Mouse (Mus musculus) heart, embryonic 13.5 days (tissue): ENCODE data around the gene Naa16. TPM values are rescaled to one million over a fixed set of nuclear protein-coding genes. Genes with fewer than 3 reads are reported as not detected.
"Not testable (repeated sequence)": the region's sequence is repeated elsewhere in the genome, so short reads cannot be mapped to it uniquely, and the experiment has no call there.

Experiments
- ATAC-seq: fragments of 200-750 bp; cut with Nextera tagmentation; 2 replicates; pipeline ENCODE4 v1.8.0; 2017; ENCODE audit warnings: moderate TSS enrichment; ENCODE audit not compliant: insufficient number of reproducible peaks, low FRiP score, low TSS enrichment; ENCODE audit errors: extremely low read depth
- H3K27ac ChIP-seq: fragments of 300-500 bp; sonication (generic); replicated peaks from 2 replicates; pipeline ENCODE4 v1.5.1; 2015; ENCODE audit warnings: moderate library complexity, mild to moderate bottlenecking, inconsistent platforms
- H3K27me3 ChIP-seq: fragments of 300-500 bp; sonication (generic); replicated peaks from 2 replicates; pipeline ENCODE4 v1.6.1; 2015; ENCODE audit warnings: mild to moderate bottlenecking, inconsistent platforms
- H3K36me3 ChIP-seq: fragments of 300-500 bp; sonication (generic); 2 replicates; pipeline ENCODE4 v1.6.1; 2015; ENCODE audit warnings: mild to moderate bottlenecking, inconsistent platforms
- H3K4me1 ChIP-seq: fragments of 300-500 bp; sonication (generic); 2 replicates; pipeline ENCODE4 v1.6.1; 2015; ENCODE audit warnings: inconsistent platforms
- H3K4me2 ChIP-seq: fragments of 300-500 bp; sonication (generic); 2 replicates; pipeline ENCODE4 v1.6.1; 2015; ENCODE audit warnings: inconsistent platforms, mild to moderate bottlenecking, moderate library complexity
- H3K4me3 ChIP-seq: fragments of 300-500 bp; sonication (generic); 2 replicates; pipeline ENCODE4 v1.5.1; 2015; ENCODE audit warnings: moderate library complexity, mild to moderate bottlenecking, inconsistent platforms
- H3K9ac ChIP-seq: fragments of 300-500 bp; sonication (generic); 2 replicates; pipeline ENCODE4 v1.6.1; 2015; ENCODE audit warnings: inconsistent platforms, mild to moderate bottlenecking, moderate library complexity
- H3K9me3 ChIP-seq: fragments of 300-500 bp; sonication (generic); 2 replicates; pipeline ENCODE4 v1.6.1; 2016; ENCODE audit warnings: inconsistent platforms
- WGBS: fragments of 180-500 bp; shearing (Covaris S2); methylation state at CpG from one replicate; pipeline ENCODE4 v1.1.7; 2015; ENCODE audit warnings: mixed read lengths; 5-methylcytosine and 5-hydroxymethylcytosine counted together
- polyA plus RNA-seq: library from polyadenylated mRNA; unstranded; fragments of >200 nt; fragmentation: Nextera tagmentation; extraction: Ambion mirVana; gene quantifications from 2 replicates; pipeline ENCODE4 v1.2.1, GENCODE M21; 2015

Gene Naa16
- polyA plus RNA-seq, result 18.9 and 19.7 TPM in 2 replicates

DNA sequence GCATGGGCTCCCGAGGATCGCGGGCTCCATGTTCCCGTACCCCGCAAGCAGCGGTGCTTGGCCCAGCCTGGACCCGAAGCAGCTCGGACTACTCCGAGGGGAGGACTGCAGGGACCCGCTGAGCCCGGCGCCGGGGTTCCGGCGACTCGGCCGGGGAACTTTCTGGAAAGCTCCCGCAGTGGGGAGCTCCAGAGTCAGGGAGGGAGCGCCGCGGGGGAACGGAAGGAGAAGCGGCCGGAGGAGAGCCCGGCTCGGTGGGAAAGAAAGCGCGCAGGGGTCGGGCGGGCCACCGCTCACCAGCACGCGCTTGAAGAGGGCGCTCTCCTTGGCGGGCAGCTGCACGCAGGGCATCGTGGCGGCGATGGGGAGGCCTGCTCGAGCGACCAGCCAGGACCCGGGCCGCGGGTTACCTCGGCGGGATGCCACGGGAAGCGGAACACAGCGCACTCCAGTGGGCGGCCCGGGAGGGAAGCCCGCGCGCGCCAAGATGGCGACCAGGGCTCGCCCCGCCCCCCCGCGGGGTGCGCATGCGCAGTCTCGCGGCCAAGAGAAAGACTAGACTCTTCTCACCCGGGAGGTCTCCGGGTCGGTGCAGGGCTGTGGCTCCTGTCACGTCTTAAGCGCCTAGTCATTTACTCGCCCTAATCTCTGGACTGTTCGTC, at the start of gene Naa16:
Gene Naa16, minus strand, starts transcription at position 514 of the 662 bp plus-strand sequence.
- Histone ChIP-seq H3K4me3 (peak within 1 kb of the TSS; percentile 88), H3K27ac (peak within 1 kb of the TSS; percentile 98), H3K27me3 (no peaks in the 10 kb centered on the region), H3K4me1 (peaks cover 17% of the 10 kb centered on the region), H3K36me3 (peaks cover 17% of the 10 kb centered on the region), H3K9me3 (no peaks in the 10 kb centered on the region), H3K9ac (peak within 1 kb of the TSS; percentile 96), H3K4me2 (peak within 1 kb of the TSS; percentile 89)
- under 1% methylated on average over 70 of the region's 71 CpGs for WGBS
- peak; percentile 97 for ATAC-seq

DNA sequence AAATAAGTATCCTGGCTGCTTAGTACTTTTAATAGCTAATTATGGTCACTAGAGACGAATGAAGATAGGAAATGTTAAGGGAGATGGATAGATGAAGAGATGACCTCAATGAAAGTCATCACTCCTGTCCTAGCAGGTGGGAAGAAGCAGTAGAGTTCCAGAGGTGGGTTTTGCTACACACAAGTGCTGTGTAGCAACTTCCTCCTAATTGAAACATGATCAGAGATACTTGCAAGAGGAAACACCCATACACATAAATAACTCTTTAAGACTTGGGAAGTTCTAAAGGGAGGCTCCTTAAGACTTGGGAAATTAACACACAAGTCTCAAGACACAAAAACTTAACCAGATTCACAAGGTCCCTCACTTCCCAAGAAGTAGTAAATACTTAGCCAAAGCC, 43.5 kb upstream of the Naa16 start:
- Histone ChIP-seq H3K4me3 (no peak overlapping the region), H3K9ac (no peak overlapping the region), H3K4me1 (no peaks in the 10 kb centered on the region), H3K4me2 (no peak overlapping the region), H3K27me3 (no peaks in the 10 kb centered on the region), H3K36me3 (peaks cover 3% of the 10 kb centered on the region; the same call in 1 of the 2 replicates), H3K9me3 (no peaks in the 10 kb centered on the region), H3K27ac (no peak overlapping the region)
- 63% methylated on average over 1 of the region's 1 CpGs for WGBS
- no peak for ATAC-seq

DNA sequence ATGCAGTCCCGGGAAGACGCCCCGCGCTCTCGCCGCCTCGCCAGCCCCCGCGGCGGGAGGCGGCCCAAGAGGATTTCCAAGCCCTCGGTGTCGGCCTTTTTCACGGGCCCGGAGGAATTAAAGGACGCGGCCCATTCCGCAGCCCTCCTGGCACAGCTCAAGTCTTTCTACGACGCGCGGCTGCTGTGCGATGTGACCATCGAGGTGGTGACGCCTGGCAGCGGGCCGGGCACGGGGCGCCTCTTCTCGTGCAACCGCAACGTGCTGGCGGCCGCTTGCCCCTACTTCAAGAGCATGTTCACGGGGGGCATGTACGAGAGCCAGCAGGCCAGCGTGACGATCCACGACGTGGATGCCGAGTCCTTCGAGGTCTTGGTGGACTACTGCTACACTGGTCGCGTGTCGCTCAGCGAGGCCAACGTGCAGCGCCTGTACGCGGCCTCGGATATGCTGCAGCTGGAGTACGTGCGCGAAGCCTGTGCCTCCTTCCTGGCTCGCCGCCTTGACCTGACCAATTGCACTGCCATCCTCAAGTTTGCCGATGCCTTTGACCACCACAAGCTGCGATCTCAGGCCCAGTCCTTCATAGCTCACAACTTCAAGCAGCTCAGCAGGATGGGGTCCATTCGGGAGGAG, 36.3 kb upstream of the Naa16 start:
- WGBS, result 47% methylated on average over 11 of the region's 59 CpGs
- Histone ChIP-seq H3K36me3 (peaks cover 30% of the 10 kb centered on the region), H3K27ac (peak overlapping the region; percentile 89), H3K4me2 (peak overlapping the region; percentile 64), H3K4me3 (peak overlapping the region; percentile 53), H3K9me3 (peaks cover 13% of the 10 kb centered on the region), H3K9ac (peak overlapping the region; percentile 77)
- ATAC-seq, H3K27me3 ChIP-seq, H3K4me1 ChIP-seq: not testable (repeated sequence)

DNA sequence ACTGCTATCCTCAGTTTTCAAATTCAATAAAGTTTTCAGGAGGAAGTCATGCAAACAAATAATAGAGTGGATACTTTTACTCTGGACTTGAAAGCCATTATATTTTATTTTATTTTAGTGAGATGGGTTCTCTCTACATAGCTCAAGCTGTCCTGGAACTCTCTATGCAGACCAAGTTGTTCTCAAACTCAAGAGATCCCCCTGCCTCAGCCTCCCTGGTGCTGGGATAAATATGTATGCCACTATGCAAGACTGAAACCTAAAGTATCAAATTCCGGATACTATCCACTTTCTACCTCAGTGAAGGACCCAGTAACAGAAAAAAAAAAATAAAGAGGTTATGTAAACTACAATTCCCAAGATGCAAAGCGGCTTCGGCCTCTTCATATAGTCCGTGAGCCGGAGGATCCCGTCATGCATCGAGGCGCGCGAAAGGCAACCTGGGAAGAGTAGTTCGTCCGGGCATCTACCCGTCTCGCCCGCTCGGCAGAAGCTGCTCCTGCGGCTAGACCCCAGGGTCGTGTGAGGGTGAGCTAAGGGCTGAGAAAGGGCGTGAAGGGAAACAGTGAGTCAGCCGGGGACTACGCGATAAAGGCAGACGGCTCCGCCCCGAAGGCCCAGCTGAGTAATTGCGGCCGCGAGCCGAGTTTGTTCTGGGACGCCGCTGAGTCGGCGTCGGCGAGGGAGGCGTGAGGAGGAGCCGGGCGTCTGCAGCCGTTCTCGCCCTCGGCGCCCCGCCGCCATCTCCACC, 35.6 kb upstream of the Naa16 start, which contains the start of gene Kbtbd7:
Gene Kbtbd7, plus strand, starts transcription at position 533 of the 751 bp plus-strand sequence.
- H3K27ac ChIP-seq, result peak within 1 kb of the TSS; percentile 89
- WGBS, result under 1% methylated on average over 44 of the region's 44 CpGs
- H3K9me3 ChIP-seq, result peaks cover 13% of the 10 kb centered on the region
- peak within 1 kb of the TSS; percentile 77 for H3K9ac ChIP-seq
- no peaks in the 10 kb centered on the region; the same call in 1 of the 2 replicates for H3K4me1 ChIP-seq
- peak within 1 kb of the TSS; percentile 53 for H3K4me3 ChIP-seq
- H3K4me2 ChIP-seq, result peak within 1 kb of the TSS; percentile 64
- peaks cover 31% of the 10 kb centered on the region for H3K36me3 ChIP-seq
- H3K27me3 ChIP-seq, result no peaks in the 10 kb centered on the region
- ATAC-seq, result peak; percentile 99

DNA sequence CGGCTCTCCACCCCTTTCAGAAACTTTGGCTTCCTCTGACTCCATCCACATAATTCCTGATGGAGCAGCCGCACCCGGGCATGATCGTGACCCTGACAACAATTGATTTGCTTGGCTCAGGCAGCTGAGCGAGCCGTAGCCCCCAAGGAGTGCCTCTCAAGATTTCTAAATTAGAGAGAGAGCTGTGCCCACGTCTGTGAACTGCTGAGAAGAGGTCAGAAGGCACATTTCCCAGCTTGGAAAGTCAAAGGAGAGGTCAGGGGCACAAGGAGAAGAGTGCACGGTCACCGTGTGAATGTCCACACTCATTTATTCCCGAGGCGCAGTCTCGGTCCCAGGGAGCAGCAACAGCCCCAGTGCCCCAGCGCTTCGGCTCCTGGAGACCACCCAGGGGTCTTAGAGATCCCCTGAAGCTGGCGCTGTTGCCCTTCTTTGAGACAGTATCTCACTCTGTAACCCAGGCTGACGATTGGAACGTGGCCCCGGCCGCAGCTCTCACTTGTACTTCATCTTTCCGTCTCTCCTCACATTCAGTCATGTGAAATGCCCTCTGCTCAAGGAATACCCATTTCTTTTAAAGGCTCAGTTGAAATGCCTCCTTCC, 29.6 kb upstream of the Naa16 start:
- WGBS, result 69% methylated on average over 20 of the region's 20 CpGs
- Histone ChIP-seq H3K4me3 (no peak overlapping the region), H3K4me2 (no peak overlapping the region), H3K27ac (no peak overlapping the region), H3K9ac (no peak overlapping the region), H3K27me3 (no peaks in the 10 kb centered on the region), H3K4me1 (no peaks in the 10 kb centered on the region), H3K9me3 (no peaks in the 10 kb centered on the region), H3K36me3 (peaks cover 56% of the 10 kb centered on the region)
- no peak for ATAC-seq

DNA sequence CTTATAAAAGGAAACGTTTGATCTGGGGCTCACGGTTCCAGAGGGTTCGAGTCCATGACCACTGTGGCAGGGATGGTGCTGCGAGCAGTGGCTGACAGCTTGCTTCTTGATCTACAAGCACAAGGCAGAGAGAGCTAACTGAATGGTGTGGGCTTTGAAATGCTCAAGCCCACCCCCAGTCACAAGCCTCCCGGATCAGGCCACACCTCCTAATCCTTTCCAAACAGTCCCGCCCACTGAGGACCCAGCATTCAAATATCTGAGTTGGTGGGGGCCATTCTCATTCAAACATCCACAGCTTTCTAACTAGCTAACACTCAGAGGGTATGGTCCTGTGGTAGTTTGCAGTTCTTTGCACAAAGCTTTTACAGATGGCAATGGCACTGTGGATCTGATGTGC, 22.5 kb upstream of the Naa16 start:
- Histone ChIP-seq H3K4me1 (no peaks in the 10 kb centered on the region), H3K9me3 (no peaks in the 10 kb centered on the region), H3K27me3 (no peaks in the 10 kb centered on the region), H3K4me3 (no peak overlapping the region), H3K27ac (no peak overlapping the region), H3K36me3 (peaks cover 61% of the 10 kb centered on the region), H3K9ac (no peak overlapping the region), H3K4me2 (no peak overlapping the region)
- no peak for ATAC-seq
- 85% methylated on average over 6 of the region's 6 CpGs for WGBS

- Histone ChIP-seq H3K9ac (no peak overlapping the region), H3K9me3 (no peaks in the 10 kb centered on the region), H3K27me3 (no peaks in the 10 kb centered on the region), H3K27ac (no peak overlapping the region), H3K4me1 (no peaks in the 10 kb centered on the region), H3K4me3 (no peak overlapping the region), H3K4me2 (no peak overlapping the region), H3K36me3 (peaks cover 57% of the 10 kb centered on the region)
- 75% methylated on average over 2 of the region's 2 CpGs for WGBS
- ATAC-seq, result no peak
These were observed 20.1 kb upstream of the Naa16 start for GRCm38 (mm10) chr14:79410662-79411061.

- Histone ChIP-seq H3K4me2 (no peak overlapping the region), H3K36me3 (peaks cover 52% of the 10 kb centered on the region), H3K27ac (no peak overlapping the region), H3K9ac (no peak overlapping the region), H3K4me3 (no peak overlapping the region), H3K27me3 (no peaks in the 10 kb centered on the region), H3K9me3 (no peaks in the 10 kb centered on the region), H3K4me1 (no peaks in the 10 kb centered on the region)
- WGBS, result 73% methylated on average over 6 of the region's 6 CpGs
- no peak for ATAC-seq
These were observed 18.8 kb upstream of the Naa16 start for GRCm38 (mm10) chr14:79409278-79409830.

DNA sequence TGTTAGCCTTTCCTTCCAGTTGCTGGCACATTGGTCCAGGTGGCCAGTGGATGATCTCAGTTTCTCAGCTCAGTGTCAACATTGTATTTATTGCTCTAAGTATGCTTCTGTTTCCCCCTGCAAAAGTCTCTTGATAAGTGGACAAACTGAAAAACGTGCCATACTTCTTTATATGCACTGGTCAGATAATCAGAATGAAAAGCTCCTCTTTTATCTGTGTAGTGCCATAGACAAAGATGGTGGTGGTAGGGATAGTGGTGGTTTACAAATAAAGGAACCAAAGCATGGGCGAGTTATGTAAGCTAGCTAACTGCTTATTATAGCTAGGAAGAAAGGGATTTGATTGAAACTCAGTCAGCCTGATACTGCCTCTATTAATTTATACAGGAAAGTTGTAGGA, 17.1 kb upstream of the Naa16 start:
- H3K27ac ChIP-seq, result no peak overlapping the region
- H3K9ac ChIP-seq, result no peak overlapping the region
- WGBS, result 66% methylated on average over 2 of the region's 2 CpGs
- no peak overlapping the region for H3K4me2 ChIP-seq
- H3K4me1 ChIP-seq, result no peaks in the 10 kb centered on the region
- H3K36me3 ChIP-seq, result peaks cover 51% of the 10 kb centered on the region
- no peaks in the 10 kb centered on the region for H3K27me3 ChIP-seq
- no peaks in the 10 kb centered on the region for H3K9me3 ChIP-seq
- no peak for ATAC-seq
- H3K4me3 ChIP-seq, result no peak overlapping the region

DNA sequence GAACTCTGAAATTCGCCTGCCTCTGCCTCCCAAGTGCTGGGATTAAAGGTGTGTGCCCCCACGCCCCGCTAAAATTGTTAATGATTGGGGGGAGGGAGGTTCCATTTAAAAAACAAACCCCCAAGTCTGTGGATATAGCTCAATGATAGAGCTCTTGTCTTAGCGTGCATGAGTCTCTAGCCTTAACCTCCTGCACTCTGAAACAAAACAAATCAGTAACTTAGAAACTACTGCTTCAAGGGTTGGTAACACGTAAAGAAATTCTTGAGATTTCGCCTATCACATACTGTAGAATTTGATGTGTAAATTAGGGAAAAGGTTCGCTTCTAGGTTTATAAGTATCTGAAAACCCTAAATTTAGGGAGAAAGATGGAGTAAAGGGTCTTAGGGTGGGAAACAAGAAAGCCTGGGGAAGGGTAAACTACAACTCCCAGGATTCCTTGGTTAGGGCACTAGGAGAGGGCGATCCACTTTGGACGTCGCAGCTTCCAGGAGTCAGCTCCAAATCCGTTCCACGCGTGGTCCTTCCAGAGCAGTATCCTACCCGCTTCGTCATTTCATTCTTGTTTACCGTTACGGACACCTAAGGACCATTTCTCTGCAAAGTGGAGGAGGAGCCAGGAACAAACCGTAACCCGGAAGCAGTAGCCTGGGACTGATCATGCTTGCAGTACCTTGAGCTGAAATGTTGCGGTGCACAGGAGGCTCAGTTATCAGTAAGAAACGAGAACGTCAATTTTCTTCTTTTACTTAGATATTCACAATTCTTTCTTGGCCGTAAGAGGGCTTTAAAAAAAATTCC, 6.9 kb upstream of the Naa16 start, which contains the start of gene Mtrf1:
Gene Mtrf1, plus strand, starts transcription at position 452 of the 802 bp plus-strand sequence.
- peak; percentile 37; the same call in 1 of the 2 replicates for ATAC-seq
- 17% methylated on average over 23 of the region's 23 CpGs for WGBS
- H3K9me3 ChIP-seq, result no peaks in the 10 kb centered on the region
- H3K27ac ChIP-seq, result peak within 1 kb of the TSS; percentile 90
- H3K9ac ChIP-seq, result peak within 1 kb of the TSS; percentile 79
- peaks cover 17% of the 10 kb centered on the region for H3K36me3 ChIP-seq
- H3K4me1 ChIP-seq, result peaks cover 7% of the 10 kb centered on the region; the same call in 1 of the 2 replicates
- peak within 1 kb of the TSS; percentile 70 for H3K4me3 ChIP-seq
- peak within 1 kb of the TSS; percentile 71 for H3K4me2 ChIP-seq
- H3K27me3 ChIP-seq, result no peaks in the 10 kb centered on the region
